Mouse (Mus musculus) lung, adult 2 months (tissue): ENCODE data around the gene Gja10. TPM values are rescaled to one million over a fixed set of nuclear protein-coding genes. Genes with fewer than 3 reads are reported as not detected.

Experiments used
- DNase-seq: peaks from one replicate; pipeline ENCODE4 v3.0.0; 2022
- H3K4me1 ChIP-seq: fragments of 200-500 bp; 2 replicates; pipeline ENCODE4 v1.6.1; 2011; ENCODE audit warnings: low read length; ENCODE audit not compliant: control insufficient read depth, insufficient read depth
- H3K4me3 ChIP-seq: fragments of 200-500 bp; replicated peaks from 2 replicates; pipeline ENCODE3; 2011; ENCODE audit warnings: low read depth, mild to moderate bottlenecking, control low read depth, low read length; ENCODE audit errors: extremely low read depth
- CTCF ChIP-seq: fragments of 200-500 bp; IDR thresholded peaks from 2 replicates; pipeline ENCODE4 v1.5.1; 2011; ENCODE audit warnings: mild to moderate bottlenecking, low read length, control low read depth; ENCODE audit not compliant: insufficient read depth
- POLR2A ChIP-seq: fragments of 200-500 bp; IDR thresholded peaks from 2 replicates; pipeline ENCODE4 v1.6.1; 2011; ENCODE audit warnings: low read depth, mild to moderate bottlenecking, control low read depth, low read length, borderline replicate concordance; ENCODE audit errors: extremely low read depth
- WGBS: fragments of 180-500 bp; shearing (Covaris S2); methylation state at CpG from one replicate; pipeline ENCODE4 v1.1.7; 2018; 5-methylcytosine and 5-hydroxymethylcytosine counted together
- polyA plus RNA-seq: library from polyadenylated mRNA; depleted of rRNA; stranded (reverse); fragments of >200 nt; gene quantifications from 2 replicates; pipeline ENCODE4 v1.2.3, GENCODE M21; 2012; rRNA removed

Gja10 gene
- polyA plus RNA-seq, result not detected in 2 replicates

GRCm38 (mm10) chr4:32602660-32603059 lies at the start of gene Gja10:
Gene Gja10, minus strand, starts transcription at chr4:32602760.
- 61% methylated on average over 3 of the region's 3 CpGs for WGBS
- Histone ChIP-seq H3K4me1 (no peaks in the 10 kb centered on the region), H3K4me3 (no peak within 1 kb of the TSS)
- TF ChIP-seq CTCF (no peak), POLR2A (no peak)
- no peak for DNase-seq

GRCm38 (mm10) chr4:32651669-32652068 lies 49.1 kb upstream of the Gja10 start:
- no peak for DNase-seq
- Histone ChIP-seq H3K4me3 (no peak overlapping the region), H3K4me1 (no peaks in the 10 kb centered on the region)
- TF ChIP-seq POLR2A (no peak), CTCF (no peak)
- WGBS, result 45% methylated on average over 5 of the region's 5 CpGs

- DNase-seq, result no peak
- Histone ChIP-seq H3K4me1 (peaks cover 6% of the 10 kb centered on the region), H3K4me3 (no peak overlapping the region)
- TF ChIP-seq POLR2A (no peak), CTCF (no peak)
These were observed 19.1 kb upstream of the Gja10 start for GRCm38 (mm10) chr4:32621637-32622036.

- WGBS, result under 1% methylated on average over 67 of the region's 67 CpGs
- peaks cover 2% of the 10 kb centered on the region; the same call in 1 of the 2 replicates for H3K4me1 ChIP-seq
- TF ChIP-seq POLR2A (peak; percentile 68; the same call in 1 of the 2 replicates), CTCF (no peak)
- peak; percentile 99 for DNase-seq
- peak within 1 kb of the TSS; percentile 80 for H3K4me3 ChIP-seq
These were observed 12.7 kb upstream of the Gja10 start, which contains the start of gene Casp8ap2 for GRCm38 (mm10) chr4:32615034-32615881. Gene Casp8ap2, plus strand, starts transcription at chr4:32615451.

GRCm38 (mm10) chr4:32601135-32601534 lies 1.4 kb downstream of the Gja10 start:
- WGBS, result 21% methylated on average over 12 of the region's 12 CpGs
- no peaks in the 10 kb centered on the region for H3K4me1 ChIP-seq
- TF ChIP-seq POLR2A, result no peak
- no peak for TF ChIP-seq CTCF
- peak; percentile 27 for DNase-seq
- H3K4me3 ChIP-seq, result no peak overlapping the region

GRCm38 (mm10) chr4:32588237-32588636 lies 14.3 kb downstream of the Gja10 start:
- Histone ChIP-seq H3K4me1 (no peaks in the 10 kb centered on the region), H3K4me3 (no peak overlapping the region)
- DNase-seq, result no peak
- no peak for TF ChIP-seq POLR2A
- 75% methylated on average over 6 of the region's 6 CpGs for WGBS

- Histone ChIP-seq H3K4me1 (no peaks in the 10 kb centered on the region), H3K4me3 (no peak overlapping the region)
- 75% methylated on average over 5 of the region's 5 CpGs for WGBS
- TF ChIP-seq CTCF (no peak), POLR2A (no peak)
- no peak for DNase-seq
These were observed 15.0 kb downstream of the Gja10 start for GRCm38 (mm10) chr4:32587543-32587942.

GRCm38 (mm10) chr4:32586596-32586995 lies 16.0 kb downstream of the Gja10 start:
- TF ChIP-seq POLR2A, result no peak
- TF ChIP-seq CTCF, result peak; percentile 92
- DNase-seq, result peak; percentile 48
- Histone ChIP-seq H3K4me1 (no peaks in the 10 kb centered on the region), H3K4me3 (no peak overlapping the region)
- WGBS, result 16% methylated on average over 9 of the region's 9 CpGs

- 63% methylated on average over 6 of the region's 6 CpGs for WGBS
- Histone ChIP-seq H3K4me1 (no peaks in the 10 kb centered on the region), H3K4me3 (no peak overlapping the region)
- TF ChIP-seq CTCF (no peak), POLR2A (no peak)
- DNase-seq, result no peak
These were observed 18.4 kb downstream of the Gja10 start for GRCm38 (mm10) chr4:32584181-32584580.

GRCm38 (mm10) chr4:32579850-32580249 lies 22.7 kb downstream of the Gja10 start:
- no peak overlapping the region for H3K4me3 ChIP-seq
- DNase-seq, result no peak
- H3K4me1 ChIP-seq, result no peaks in the 10 kb centered on the region
- TF ChIP-seq POLR2A (no peak), CTCF (no peak)
- 63% methylated on average over 8 of the region's 8 CpGs for WGBS
